8 mouse cellular contexts compared by ENCODE assay signal in genomic region chr19:5473720-5474119, GRCm38 (mm10). TPM values are rescaled to one million over a fixed set of nuclear protein-coding genes. Genes with fewer than 3 reads are reported as not detected.
DNase-seq lines count a peak whose midpoint lies in the region; ATAC-seq lines count a peak whose summit lies in the region.

TSS of gene Efemp2 (plus strand) at chr19:5473954.

- H3K9ac ChIP-seq in limb, embryonic 13.5 days, result peak within 1 kb of the TSS; percentile 90
- H3K9ac ChIP-seq in midbrain, embryonic 13.5 days (replicated peaks), result peak within 1 kb of the TSS; percentile 81
- peak within 1 kb of the TSS; percentile 53 for H3K9ac ChIP-seq in stomach, embryonic 15.5 days

- 1% methylated on average over 22 of the region's 22 CpGs for WGBS in limb, embryonic 13.5 days
- WGBS in midbrain, embryonic 13.5 days, result 1% methylated on average over 22 of the region's 22 CpGs
- 2% methylated on average over 22 of the region's 22 CpGs for WGBS in stomach, embryonic 15.5 days

- ATAC-seq in cerebellum, adult (ENCODE audit: insufficient number of reproducible peaks, low FRiP score, low TSS enrichment), result no peak
- ATAC-seq in limb, embryonic 13.5 days (ENCODE audit: low FRiP score, low read depth), result peak; percentile 51
- peak; percentile 65 for ATAC-seq in midbrain, embryonic 13.5 days
- ATAC-seq in stomach, embryonic 15.5 days (ENCODE audit: insufficient read depth, low FRiP score, low read depth), result peak; percentile 67

- H3K9me3 ChIP-seq in limb, embryonic 13.5 days, result no peaks in the 10 kb centered on the region
- H3K9me3 ChIP-seq in midbrain, embryonic 13.5 days, result no peaks in the 10 kb centered on the region
- no peaks in the 10 kb centered on the region for H3K9me3 ChIP-seq in stomach, embryonic 15.5 days

- DNase-seq in cerebellum, adult 18-20 months, result peak; percentile 63 to 64
- peak; percentile 80 for DNase-seq in embryo, embryonic 9.5 days (ENCODE audit: extremely low spot score)
- peak; percentile 87 to 92 for DNase-seq in heart, adult 18-20 months
- peak; percentile 79 for DNase-seq in kidney, adult 18-20 months

- peak within 1 kb of the TSS; percentile 92 for H3K4me2 ChIP-seq in limb, embryonic 13.5 days (replicated peaks)
- peak within 1 kb of the TSS; percentile 95 for H3K4me2 ChIP-seq in midbrain, embryonic 13.5 days (replicated peaks)
- peak within 1 kb of the TSS; percentile 95 for H3K4me2 ChIP-seq in stomach, embryonic 15.5 days

- H3K27me3 ChIP-seq in limb, embryonic 13.5 days, result no peaks in the 10 kb centered on the region
- no peaks in the 10 kb centered on the region for H3K27me3 ChIP-seq in midbrain, embryonic 13.5 days
- no peaks in the 10 kb centered on the region for H3K27me3 ChIP-seq in stomach, embryonic 15.5 days (replicated peaks)

- H3K36me3 ChIP-seq in limb, embryonic 13.5 days, result peaks cover 20% of the 10 kb centered on the region
- 0 out of 2 replicates have a peak, but pooled peaks cover 11% of the 10 kb centered on the region for H3K36me3 ChIP-seq in midbrain, embryonic 13.5 days
- no peaks in the 10 kb centered on the region; the same call in 1 of the 2 replicates for H3K36me3 ChIP-seq in stomach, embryonic 15.5 days

- H3K27ac ChIP-seq in limb, embryonic 13.5 days, result peak within 1 kb of the TSS; percentile 90
- H3K27ac ChIP-seq in midbrain, embryonic 13.5 days, result peak within 1 kb of the TSS; percentile 60
- peak within 1 kb of the TSS; percentile 84 for H3K27ac ChIP-seq in stomach, embryonic 15.5 days

- peaks cover 30% of the 10 kb centered on the region for H3K4me1 ChIP-seq in limb, embryonic 13.5 days
- peaks cover 30% of the 10 kb centered on the region for H3K4me1 ChIP-seq in midbrain, embryonic 13.5 days (replicated peaks)
- H3K4me1 ChIP-seq in stomach, embryonic 15.5 days, result peaks cover 23% of the 10 kb centered on the region

- H3K4me3 ChIP-seq in limb, embryonic 13.5 days, result peak within 1 kb of the TSS; percentile 72
- peak within 1 kb of the TSS; percentile 57 for H3K4me3 ChIP-seq in midbrain, embryonic 13.5 days (replicated peaks)
- peak within 1 kb of the TSS; percentile 60 for H3K4me3 ChIP-seq in stomach, embryonic 15.5 days (replicated peaks)

RNA-seq across cellular contexts. Expression of gene Efemp2, which starts in this region (rescaled TPM):
- total RNA-seq in heart, adult 18-20 months (2021), result 1 to 10 TPM; 7.2 to 7.9 TPM
- 209 and 216 TPM in 2 replicates for polyA plus RNA-seq in limb, embryonic 13.5 days (2015; fragmentation: Nextera tagmentation; extraction: Ambion mirVana)
- 31.8 and 33.4 TPM in 2 replicates for polyA plus RNA-seq in midbrain, embryonic 13.5 days (2015; fragmentation: Nextera tagmentation; extraction: Ambion mirVana)
- 145 and 152 TPM in 2 replicates for polyA plus RNA-seq in stomach, embryonic 15.5 days (2015; fragmentation: Nextera tagmentation; extraction: Ambion mirVana)
